Mouse (Mus musculus) liver, embryonic 13.5 days (tissue): ENCODE results near the gene Glrb. TPM values are rescaled to one million over a fixed set of nuclear protein-coding genes. Genes with fewer than 3 reads are reported as not detected.

Source experiments
- ATAC-seq: fragments of 200-750 bp; cut with Nextera tagmentation; 2 replicates; pipeline ENCODE4 v1.8.0; 2017; ENCODE audit warnings: low read depth, mild to moderate bottlenecking, moderate number of reproducible peaks, moderate library complexity
- DNase-seq: peaks from one replicate; pipeline ENCODE4 v3.0.0; 2022
- H3K27ac ChIP-seq: fragments of 300-500 bp; sonication (generic); 2 replicates; pipeline ENCODE4 v1.5.1; 2015; ENCODE audit warnings: moderate library complexity, mild to moderate bottlenecking, inconsistent platforms
- H3K27me3 ChIP-seq: fragments of 300-500 bp; sonication (generic); 2 replicates; pipeline ENCODE4 v1.6.1; 2015; ENCODE audit warnings: mild to moderate bottlenecking, inconsistent platforms
- H3K36me3 ChIP-seq: fragments of 300-500 bp; sonication (generic); 2 replicates; pipeline ENCODE4 v1.6.1; 2015; ENCODE audit warnings: mild to moderate bottlenecking, inconsistent platforms
- H3K4me1 ChIP-seq: fragments of 300-500 bp; sonication (generic); replicated peaks from 2 replicates; pipeline ENCODE4 v1.6.1; 2015; ENCODE audit warnings: inconsistent platforms
- H3K4me2 ChIP-seq: fragments of 300-500 bp; sonication (generic); 2 replicates; pipeline ENCODE4 v1.6.1; 2015; ENCODE audit warnings: inconsistent platforms, mild to moderate bottlenecking, moderate library complexity
- H3K4me3 ChIP-seq: fragments of 300-500 bp; sonication (generic); replicated peaks from 2 replicates; pipeline ENCODE4 v1.5.1; 2015; ENCODE audit warnings: mild to moderate bottlenecking, inconsistent platforms
- H3K9ac ChIP-seq: fragments of 300-500 bp; sonication (generic); 2 replicates; pipeline ENCODE4 v1.6.1; 2015; ENCODE audit warnings: mild to moderate bottlenecking, inconsistent platforms
- H3K9me3 ChIP-seq: fragments of 300-500 bp; sonication (generic); replicated peaks from 2 replicates; pipeline ENCODE4 v1.6.1; 2016; ENCODE audit warnings: inconsistent platforms
- WGBS: fragments of 180-500 bp; shearing (Covaris S2); methylation state at CpG from one replicate; pipeline ENCODE4 v1.1.7; 2015; ENCODE audit not compliant: insufficient replicate concordance; 5-methylcytosine and 5-hydroxymethylcytosine counted together
- polyA plus RNA-seq: library from polyadenylated mRNA; unstranded; fragments of >200 nt; fragmentation: Nextera tagmentation; extraction: Ambion mirVana; gene quantifications from 2 replicates; pipeline ENCODE4 v1.2.1, GENCODE M21; 2015

Glrb gene
- polyA plus RNA-seq, 1 experiment from 2014 or later = 0.31 TPM

GRCm38 (mm10) chr3:80795284-80795683, 118.2 kb downstream of the Glrb start:
- WGBS = 51% methylated on average over 2 of the region's 2 CpGs
- Histone ChIP-seq H3K9me3 (no peaks in the 10 kb centered on the region), H3K4me1 (no peaks in the 10 kb centered on the region), H3K4me3 (no peak overlapping the region), H3K4me2 (no peak overlapping the region), H3K9ac (no peak overlapping the region), H3K36me3 (no peaks in the 10 kb centered on the region), H3K27ac (no peak overlapping the region), H3K27me3 (peaks cover 2% of the 10 kb centered on the region)
- ATAC-seq = no peak
- DNase-seq = no peak

Other genes starting within 250 kb of the Glrb start
- gene Gria2, start 110.8 kb downstream of the Glrb start, polyA plus RNA-seq = 0.15 and 0.33 TPM in 2 replicates
- 0.86 and 1.4 TPM in 2 replicates for gene Pdgfc, start 122.8 kb upstream of the Glrb start, polyA plus RNA-seq